Mouse (Mus musculus) midbrain, postnatal 0 days (tissue): ENCODE data around the gene Lama1. TPM values are rescaled to one million over a fixed set of nuclear protein-coding genes. Genes with fewer than 3 reads are reported as not detected.

Source experiments
- ATAC-seq: fragments of 200-750 bp; cut with Nextera tagmentation; 2 replicates; pipeline ENCODE4 v1.8.0; 2017; ENCODE audit warnings: moderate number of reproducible peaks, mild to moderate bottlenecking, moderate TSS enrichment, moderate library complexity; ENCODE audit not compliant: low FRiP score
- DNase-seq: peaks from one replicate; pipeline ENCODE4 v3.0.0-alpha.2; 2015; ENCODE audit warnings: low spot score
- H3K27ac ChIP-seq: fragments of 300-500 bp; sonication (generic); 2 replicates; pipeline ENCODE4 v1.5.1; 2014; ENCODE audit warnings: low read depth, mild to moderate bottlenecking, low read length, mixed read lengths
- H3K27me3 ChIP-seq: fragments of 300-500 bp; sonication (generic); 2 replicates; pipeline ENCODE4 v1.6.1; 2014; ENCODE audit warnings: low read length, control low read depth, mixed read lengths; ENCODE audit not compliant: insufficient read depth
- H3K36me3 ChIP-seq: fragments of 300-500 bp; sonication (generic); 2 replicates; pipeline ENCODE4 v1.6.1; 2014; ENCODE audit warnings: low read length, control low read depth, mixed read lengths; ENCODE audit not compliant: insufficient read depth
- H3K4me1 ChIP-seq: fragments of 300-500 bp; sonication (generic); 2 replicates; pipeline ENCODE4 v1.6.1; 2014; ENCODE audit warnings: mild to moderate bottlenecking, control low read depth, antibody characterized with exemption, low read length, mixed read lengths; ENCODE audit not compliant: insufficient read depth
- H3K4me2 ChIP-seq: fragments of 300-500 bp; sonication (generic); 2 replicates; pipeline ENCODE4 v1.6.1; 2014; ENCODE audit warnings: low read depth, mild to moderate bottlenecking, low read length, mixed read lengths; ENCODE audit not compliant: poor library complexity, severe bottlenecking
- H3K4me3 ChIP-seq: fragments of 300-500 bp; sonication (generic); 2 replicates; pipeline ENCODE4 v1.5.1; 2014; ENCODE audit warnings: low read depth, mild to moderate bottlenecking, low read length, moderate library complexity
- H3K9ac ChIP-seq: fragments of 300-500 bp; sonication (generic); replicated peaks from 2 replicates; pipeline ENCODE4 v1.6.1; 2014; ENCODE audit warnings: mild to moderate bottlenecking, low read length, moderate library complexity, mixed read lengths; ENCODE audit not compliant: poor library complexity, severe bottlenecking
- H3K9me3 ChIP-seq: fragments of 300-500 bp; sonication (generic); 2 replicates; pipeline ENCODE4 v1.6.1; 2016; ENCODE audit warnings: low read length, control low read depth
- CTCF ChIP-seq: IDR thresholded peaks from 2 replicates; pipeline ENCODE4 v1.5.1; 2016; ENCODE audit warnings: antibody characterized with exemption, mild to moderate bottlenecking
- WGBS: fragments of 180-500 bp; shearing (Covaris S2); extraction: QIAGEN DNeasy Blood & Tissue Kit; methylation state at CpG from one replicate; pipeline ENCODE4 v1.1.7; 2014; 5-methylcytosine and 5-hydroxymethylcytosine counted together
- polyA plus RNA-seq: library from polyadenylated mRNA; unstranded; fragments of >200 nt; fragmentation: Nextera tagmentation; extraction: Ambion mirVana; gene quantifications from 2 replicates; pipeline ENCODE4 v1.2.1, GENCODE M21; 2015
- total RNA-seq: library from RNA; depleted of rRNA; stranded (reverse); fragments of >200 nt; gene quantifications from 2 replicates; pipeline ENCODE4 v1.2.3, GENCODE M21; 2014

Gene Lama1
- total and polyA plus RNA-seq, 2 experiments from 2014 or later: 3.8 to 19.0 TPM

DNA sequence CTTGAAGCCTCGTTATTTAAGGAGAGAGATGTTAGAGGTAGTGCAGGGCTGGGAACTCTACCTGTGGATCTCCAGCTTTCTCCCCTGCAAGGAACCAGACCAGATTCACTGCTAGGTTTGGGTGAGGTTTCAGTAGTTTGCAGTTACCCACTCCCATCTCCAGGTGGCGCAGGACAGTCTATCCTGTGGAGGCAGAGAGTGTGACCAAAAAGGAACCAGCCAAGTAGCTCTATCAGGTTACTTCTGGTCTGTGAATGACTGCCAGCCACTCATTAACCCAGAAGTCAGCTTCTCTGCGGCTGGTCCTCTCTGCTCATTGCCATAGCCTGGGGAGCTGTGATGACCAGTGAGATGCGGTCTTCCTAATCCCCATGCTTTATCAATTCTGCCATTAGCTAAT, 82.8 kb downstream of the Lama1 start:
- Histone ChIP-seq H3K4me2 (no peak overlapping the region), H3K27me3 (no peaks in the 10 kb centered on the region), H3K36me3 (peaks cover 7% of the 10 kb centered on the region; the same call in 1 of the 2 replicates), H3K4me3 (no peak overlapping the region), H3K9ac (no peak overlapping the region), H3K4me1 (no peaks in the 10 kb centered on the region), H3K9me3 (no peaks in the 10 kb centered on the region), H3K27ac (no peak overlapping the region)
- 51% methylated on average over 4 of the region's 4 CpGs for WGBS
- no peak for ATAC-seq
- TF ChIP-seq CTCF: peak; percentile 63
- DNase-seq: peak; percentile 51

DNA sequence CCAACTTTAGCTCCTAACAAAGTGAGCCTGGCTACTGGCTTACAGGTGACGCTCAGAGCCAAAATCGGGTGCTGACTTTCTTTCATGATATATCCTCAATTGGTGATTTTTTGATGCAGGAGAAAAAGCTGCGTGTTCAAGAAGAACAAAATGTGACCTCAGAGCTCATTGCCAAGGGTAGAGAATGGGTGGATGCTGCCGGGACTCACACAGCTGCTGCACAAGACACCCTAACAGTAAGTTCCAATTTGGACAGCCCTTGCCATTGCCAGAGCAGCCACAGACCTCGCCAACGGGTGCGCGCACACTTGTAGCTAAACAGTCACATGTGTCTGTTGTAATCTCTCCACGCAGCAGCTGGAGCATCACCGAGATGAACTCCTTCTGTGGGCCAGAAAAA, 94.0 kb downstream of the Lama1 start:
- no peak overlapping the region for H3K9ac ChIP-seq
- ATAC-seq (no peak), DNase-seq (no peak)
- no peak overlapping the region for H3K4me2 ChIP-seq
- H3K9me3 ChIP-seq: no peaks in the 10 kb centered on the region
- TF ChIP-seq CTCF: no peak
- 96% methylated on average over 10 of the region's 10 CpGs for WGBS
- H3K27ac ChIP-seq: no peak overlapping the region
- no peak overlapping the region for H3K4me3 ChIP-seq
- no peaks in the 10 kb centered on the region for H3K27me3 ChIP-seq
- H3K4me1 ChIP-seq: no peaks in the 10 kb centered on the region
- peaks cover 9% of the 10 kb centered on the region; the same call in 1 of the 2 replicates for H3K36me3 ChIP-seq

DNA sequence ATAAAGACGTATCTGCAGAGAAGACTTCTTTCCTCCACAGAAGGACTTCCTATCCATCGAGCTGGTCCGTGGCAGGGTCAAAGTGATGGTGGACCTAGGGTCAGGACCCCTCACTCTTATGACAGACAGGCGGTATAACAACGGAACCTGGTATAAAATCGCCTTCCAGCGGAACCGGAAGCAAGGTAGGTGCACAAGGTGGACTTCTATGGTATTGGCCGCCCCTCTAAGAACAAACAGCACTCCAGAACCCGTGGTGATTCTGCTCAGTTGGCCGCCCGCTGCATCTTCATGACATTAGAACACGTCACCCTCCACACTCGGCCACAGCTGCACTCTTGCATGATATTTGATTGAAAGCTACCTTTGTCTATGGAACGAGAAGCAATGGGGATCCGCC, 112.1 kb downstream of the Lama1 start:
- H3K27ac ChIP-seq: no peak overlapping the region
- WGBS: 94% methylated on average over 16 of the region's 16 CpGs
- no peak overlapping the region for H3K9ac ChIP-seq
- H3K4me2 ChIP-seq: no peak overlapping the region
- ATAC-seq: no peak
- H3K27me3 ChIP-seq: no peaks in the 10 kb centered on the region
- no peak for TF ChIP-seq CTCF
- no peaks in the 10 kb centered on the region for H3K4me1 ChIP-seq
- no peaks in the 10 kb centered on the region for H3K9me3 ChIP-seq
- peaks cover 5% of the 10 kb centered on the region; the same call in 1 of the 2 replicates for H3K36me3 ChIP-seq
- no peak for DNase-seq
- H3K4me3 ChIP-seq: no peak overlapping the region

DNA sequence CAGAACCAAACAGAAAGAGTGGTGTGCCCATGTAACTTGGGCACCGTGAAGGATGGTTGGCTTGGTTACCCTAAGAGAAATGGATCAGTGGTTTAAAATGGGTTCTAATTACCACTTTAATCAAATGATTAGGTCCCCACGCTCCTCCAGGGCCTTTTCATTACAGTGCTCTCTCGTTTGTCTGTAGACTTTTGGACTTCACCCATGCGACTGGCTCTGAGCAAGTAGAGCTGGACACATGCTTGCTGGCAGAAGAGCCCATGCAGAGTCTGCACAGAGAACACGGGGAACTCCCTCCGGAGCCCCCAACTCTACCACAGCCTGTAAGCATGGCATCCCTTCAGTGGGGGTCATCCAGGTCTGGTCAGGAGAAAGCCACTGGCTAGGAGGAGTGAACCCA, 116.6 kb downstream of the Lama1 start:
- WGBS: 96% methylated on average over 6 of the region's 6 CpGs
- TF ChIP-seq CTCF: no peak
- no peak overlapping the region for H3K4me2 ChIP-seq
- no peak for ATAC-seq
- H3K36me3 ChIP-seq: peaks cover 15% of the 10 kb centered on the region; the same call in 1 of the 2 replicates
- no peak overlapping the region for H3K9ac ChIP-seq
- H3K9me3 ChIP-seq: no peaks in the 10 kb centered on the region
- no peak overlapping the region for H3K27ac ChIP-seq
- no peaks in the 10 kb centered on the region for H3K27me3 ChIP-seq
- no peak overlapping the region for H3K4me3 ChIP-seq
- no peaks in the 10 kb centered on the region for H3K4me1 ChIP-seq
- no peak for DNase-seq

DNA sequence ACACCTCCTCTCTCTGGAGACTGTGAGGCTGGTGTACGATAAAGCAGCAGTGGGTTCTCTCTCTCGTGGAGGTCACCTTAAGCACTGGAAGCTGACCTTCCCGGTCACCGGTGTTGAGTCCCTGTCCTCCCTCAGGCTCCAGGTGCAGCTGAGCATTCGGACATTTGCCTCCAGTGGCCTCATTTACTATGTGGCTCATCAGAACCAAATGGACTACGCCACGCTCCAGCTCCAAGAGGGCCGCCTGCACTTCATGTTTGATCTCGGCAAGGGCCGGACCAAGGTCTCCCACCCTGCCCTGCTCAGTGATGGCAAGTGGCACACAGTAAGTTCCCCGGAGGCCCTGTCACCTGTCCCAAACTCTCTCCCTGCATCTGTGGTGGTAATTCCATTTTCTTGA, 118.7 kb downstream of the Lama1 start:
- Histone ChIP-seq H3K4me3 (no peak overlapping the region), H3K27ac (no peak overlapping the region), H3K4me2 (no peak overlapping the region), H3K4me1 (no peaks in the 10 kb centered on the region), H3K9ac (no peak overlapping the region), H3K9me3 (no peaks in the 10 kb centered on the region), H3K27me3 (no peaks in the 10 kb centered on the region), H3K36me3 (peaks cover 15% of the 10 kb centered on the region; the same call in 1 of the 2 replicates)
- WGBS: 95% methylated on average over 11 of the region's 11 CpGs
- DNase-seq (no peak), ATAC-seq (no peak)
- no peak for TF ChIP-seq CTCF

DNA sequence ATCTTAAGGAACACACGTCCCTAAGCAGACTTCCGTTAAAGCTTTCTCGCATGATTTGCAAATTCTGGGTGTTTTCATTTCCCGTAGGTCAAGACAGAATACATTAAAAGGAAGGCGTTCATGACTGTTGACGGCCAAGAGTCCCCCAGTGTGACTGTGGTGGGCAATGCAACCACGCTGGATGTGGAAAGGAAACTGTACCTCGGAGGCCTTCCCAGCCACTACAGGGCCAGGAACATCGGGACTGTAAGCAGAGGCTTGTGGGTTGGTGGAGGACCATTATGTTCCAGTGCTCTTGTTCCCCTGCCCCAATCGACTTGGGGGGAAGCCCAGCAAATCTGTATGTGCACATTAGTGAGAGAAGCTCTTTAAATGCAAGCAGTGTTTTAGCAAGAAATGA, 119.9 kb downstream of the Lama1 start:
- H3K27me3 ChIP-seq: no peaks in the 10 kb centered on the region
- no peak overlapping the region for H3K27ac ChIP-seq
- WGBS: 95% methylated on average over 10 of the region's 10 CpGs
- no peak for ATAC-seq
- H3K4me2 ChIP-seq: no peak overlapping the region
- TF ChIP-seq CTCF: no peak
- no peaks in the 10 kb centered on the region for H3K9me3 ChIP-seq
- DNase-seq: no peak
- H3K36me3 ChIP-seq: peaks cover 15% of the 10 kb centered on the region; the same call in 1 of the 2 replicates
- no peak overlapping the region for H3K9ac ChIP-seq
- no peak overlapping the region for H3K4me3 ChIP-seq
- H3K4me1 ChIP-seq: no peaks in the 10 kb centered on the region
